In genomic region chr2:141434731-141435570, GRCm38 (mm10) we compare ENCODE assay signal across 8 mouse cellular contexts.
A peak's percentile ranks its signal among the peaks of the same experiment; 100 is the strongest.
DNase-seq lines count a peak whose midpoint lies in the region; ATAC-seq lines count a peak whose summit lies in the region.

No protein-coding gene starts in this region.

- no peaks in the 10 kb centered on the region for H3K27me3 ChIP-seq in forebrain, embryonic 13.5 days
- no peaks in the 10 kb centered on the region for H3K27me3 ChIP-seq in forebrain, embryonic 10.5 days (ENCODE audit: poor library complexity, severe bottlenecking)
- no peaks in the 10 kb centered on the region for H3K27me3 ChIP-seq in intestine, embryonic 14.5 days (replicated peaks; ENCODE audit: control insufficient read depth, insufficient read depth, low read length)

- H3K4me3 ChIP-seq in forebrain, embryonic 13.5 days: no peak overlapping the region
- no peak overlapping the region for H3K4me3 ChIP-seq in forebrain, embryonic 10.5 days
- no peak overlapping the region for H3K4me3 ChIP-seq in intestine, embryonic 14.5 days (ENCODE audit: low read depth, low read length)

- DNase-seq in forebrain, embryonic 10.5 days (ENCODE audit: extremely low spot score, low spot score): no peak
- peak; percentile 18 for DNase-seq in R1 (ENCODE audit: low read depth, low spot score)
- DNase-seq in intestine, embryonic 14.5 days (ENCODE audit: low spot score): peak; percentile 54
- peak; percentile 21 to 23 for DNase-seq in layer of hippocampus, postnatal 36 days
- DNase-seq in right cerebral cortex, postnatal 14 days: peak; percentile 22
- no peak for DNase-seq in MN1 (ENCODE audit: low spot score)
- DNase-seq in gastrocnemius, postnatal 36 days: no peak

- ATAC-seq in forebrain, embryonic 13.5 days: peak; percentile 65
- ATAC-seq in intestine, embryonic 14.5 days (replicated peaks; ENCODE audit: low FRiP score, low TSS enrichment, low read depth): no peak

- H3K9me3 ChIP-seq in forebrain, embryonic 13.5 days (replicated peaks): no peaks in the 10 kb centered on the region
- H3K9me3 ChIP-seq in forebrain, embryonic 10.5 days: no peaks in the 10 kb centered on the region
- no peaks in the 10 kb centered on the region for H3K9me3 ChIP-seq in intestine, embryonic 14.5 days (ENCODE audit: control insufficient read depth, low read length)

- no peaks in the 10 kb centered on the region for H3K36me3 ChIP-seq in forebrain, embryonic 13.5 days (ENCODE audit: poor library complexity, severe bottlenecking)
- no peaks in the 10 kb centered on the region for H3K36me3 ChIP-seq in forebrain, embryonic 10.5 days (replicated peaks)
- no peaks in the 10 kb centered on the region for H3K36me3 ChIP-seq in intestine, embryonic 14.5 days (ENCODE audit: control insufficient read depth, insufficient read depth, low read length)

- H3K4me2 ChIP-seq in forebrain, embryonic 13.5 days: peak overlapping the region; percentile 4; the same call in 1 of the 2 replicates
- H3K4me2 ChIP-seq in intestine, embryonic 14.5 days (ENCODE audit: low read length): peak overlapping the region; percentile 38

- no peak overlapping the region for H3K9ac ChIP-seq in forebrain, embryonic 13.5 days
- H3K9ac ChIP-seq in intestine, embryonic 14.5 days (ENCODE audit: low read length): no peak overlapping the region

- intact Hi-C loops in gastrocnemius, postnatal 36 days (cut with DNase I): no loop called here

- no peak overlapping the region for H3K27ac ChIP-seq in forebrain, embryonic 13.5 days
- H3K27ac ChIP-seq in forebrain, embryonic 10.5 days: no peak overlapping the region
- H3K27ac ChIP-seq in intestine, embryonic 14.5 days (ENCODE audit: low read depth): 0 out of 2 replicates have a peak overlapping the region, but pooled peaks have one; percentile 43

- 59% methylated on average over 16 of the region's 16 CpGs for WGBS in forebrain, embryonic 13.5 days
- 85% methylated on average over 16 of the region's 16 CpGs for WGBS in forebrain, embryonic 10.5 days
- 31% methylated on average over 16 of the region's 16 CpGs for WGBS in intestine, embryonic 14.5 days

- H3K4me1 ChIP-seq in forebrain, embryonic 13.5 days: peaks cover 11% of the 10 kb centered on the region; the same call in 1 of the 2 replicates
- H3K4me1 ChIP-seq in forebrain, embryonic 10.5 days: peaks cover 7% of the 10 kb centered on the region; the same call in 1 of the 2 replicates
- H3K4me1 ChIP-seq in intestine, embryonic 14.5 days (replicated peaks; ENCODE audit: control insufficient read depth, insufficient read depth, low read length): no peaks in the 10 kb centered on the region; the same call in 1 of the 2 replicates

Comparison
In these comparisons a context has a peak if more than half of its experiments do, and no peak if none do; other contexts are left out.
1. DNase-seq: peak in R1 (single experiment), intestine, embryonic 14.5 days (single experiment), layer of hippocampus, postnatal 36 days (2 of 2) and right cerebral cortex, postnatal 14 days (single experiment); none in forebrain, embryonic 10.5 days (single experiment), MN1 (single experiment) and gastrocnemius, postnatal 36 days (0 of 2).